Mouse (Mus musculus) hindbrain, embryonic 16.5 days (tissue): ENCODE data around the gene Dph7. TPM values are rescaled to one million over a fixed set of nuclear protein-coding genes. Genes with fewer than 3 reads are reported as not detected.
"Not testable (repeated sequence)": the region's sequence is repeated elsewhere in the genome, so short reads cannot be mapped to it uniquely, and the experiment has no call there.

Experiments
- ATAC-seq: fragments of 200-750 bp; cut with Nextera tagmentation; 2 replicates; pipeline ENCODE4 v1.8.0; 2017; ENCODE audit warnings: moderate TSS enrichment, moderate library complexity
- H3K27ac ChIP-seq: fragments of 300-500 bp; sonication (generic); 2 replicates; pipeline ENCODE4 v1.5.1; 2014; ENCODE audit warnings: low read depth, mild to moderate bottlenecking, control low read depth, low read length, moderate library complexity
- H3K27me3 ChIP-seq: fragments of 300-500 bp; sonication (generic); replicated peaks from 2 replicates; pipeline ENCODE4 v1.6.1; 2014; ENCODE audit warnings: low read length; ENCODE audit not compliant: control insufficient read depth, insufficient read depth
- H3K36me3 ChIP-seq: fragments of 300-500 bp; sonication (generic); 2 replicates; pipeline ENCODE4 v1.6.1; 2014; ENCODE audit warnings: mild to moderate bottlenecking, low read length, moderate library complexity, mixed read lengths; ENCODE audit not compliant: control insufficient read depth, insufficient read depth
- H3K4me1 ChIP-seq: fragments of 300-500 bp; sonication (generic); 2 replicates; pipeline ENCODE4 v1.6.1; 2014; ENCODE audit warnings: low read depth, low read length; ENCODE audit not compliant: control insufficient read depth, insufficient read depth
- H3K4me2 ChIP-seq: fragments of 300-500 bp; sonication (generic); 2 replicates; pipeline ENCODE4 v1.6.1; 2014; ENCODE audit warnings: mild to moderate bottlenecking, low read length, control low read depth, moderate library complexity
- H3K4me3 ChIP-seq: fragments of 300-500 bp; sonication (generic); 2 replicates; pipeline ENCODE4 v1.5.1; 2014; ENCODE audit warnings: mild to moderate bottlenecking, low read length, control low read depth, moderate library complexity
- H3K9ac ChIP-seq: fragments of 300-500 bp; sonication (generic); 2 replicates; pipeline ENCODE4 v1.6.1; 2014; ENCODE audit warnings: low read depth, mild to moderate bottlenecking, control low read depth, low read length, moderate library complexity
- H3K9me3 ChIP-seq: fragments of 300-500 bp; sonication (generic); 2 replicates; pipeline ENCODE4 v1.6.1; 2014; ENCODE audit warnings: mild to moderate bottlenecking, low read length, moderate library complexity; ENCODE audit not compliant: control insufficient read depth
- WGBS: fragments of 180-500 bp; shearing (Covaris S2); extraction: QIAGEN DNeasy Blood & Tissue Kit; methylation state at CpG from one replicate; pipeline ENCODE4 v1.1.7; 2014; 5-methylcytosine and 5-hydroxymethylcytosine counted together
- polyA plus RNA-seq: library from polyadenylated mRNA; unstranded; fragments of >200 nt; fragmentation: Nextera tagmentation; extraction: Ambion mirVana; gene quantifications from 2 replicates; pipeline ENCODE4 v1.2.1, GENCODE M21; 2015

The Dph7 gene
- polyA plus RNA-seq, 1 experiment from 2014 or later = 36.5 TPM

- ATAC-seq = no peak
- Histone ChIP-seq H3K4me1 (no peaks in the 10 kb centered on the region), H3K9me3 (no peaks in the 10 kb centered on the region), H3K36me3 (0 out of 2 replicates have a peak, but pooled peaks cover 8% of the 10 kb centered on the region), H3K4me3 (no peak overlapping the region), H3K27me3 (no peaks in the 10 kb centered on the region), H3K27ac (no peak overlapping the region), H3K9ac (no peak overlapping the region), H3K4me2 (no peak overlapping the region)
- WGBS = 74% methylated on average over 4 of the region's 4 CpGs
These were observed 34.3 kb upstream of the Dph7 start for GRCm38 (mm10) chr2:24927810-24928479.

DNA sequence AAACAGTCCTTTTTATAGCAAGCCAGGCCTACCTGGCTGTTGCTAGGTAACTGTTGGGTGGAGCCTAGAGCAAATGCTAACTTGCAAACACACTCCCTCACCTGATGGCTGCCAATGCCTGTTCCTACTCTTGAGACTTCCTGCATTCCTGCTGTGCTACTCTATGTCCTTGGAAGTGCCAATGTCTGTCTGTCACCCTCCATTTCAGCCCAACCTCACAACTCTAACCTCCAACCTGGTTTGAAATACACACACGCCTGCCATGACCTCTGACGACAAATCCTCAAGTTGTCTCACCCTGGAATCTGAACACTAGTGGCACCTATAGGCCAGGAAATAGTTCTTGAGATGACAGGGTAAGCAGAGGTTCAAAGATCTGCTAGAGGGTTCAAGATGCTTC, 33.1 kb upstream of the Dph7 start:
- no peak overlapping the region for H3K27ac ChIP-seq
- no peak for ATAC-seq

DNA sequence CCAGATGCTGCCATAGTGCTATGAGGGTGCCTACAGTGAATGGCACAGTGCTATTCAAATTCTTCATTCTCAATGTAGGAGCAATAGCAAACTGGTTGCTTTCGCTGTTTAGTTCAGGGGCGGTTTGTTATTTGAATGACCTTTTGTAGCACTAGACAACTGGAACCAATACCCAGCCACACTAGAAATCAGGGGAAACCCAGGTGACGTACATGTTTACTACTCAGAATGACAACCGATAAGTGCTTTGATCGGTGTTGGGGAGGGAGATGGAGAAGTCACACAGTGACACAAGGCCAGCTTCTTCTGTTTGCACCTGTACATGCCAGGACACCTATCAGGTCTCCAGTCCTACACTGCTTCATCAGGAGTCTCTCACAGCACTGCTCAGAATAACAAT, 32.6 kb upstream of the Dph7 start:
- H3K9me3 ChIP-seq = no peaks in the 10 kb centered on the region
- H3K9ac ChIP-seq = no peak overlapping the region
- no peak overlapping the region for H3K4me2 ChIP-seq
- H3K4me1 ChIP-seq = peaks cover 9% of the 10 kb centered on the region
- no peaks in the 10 kb centered on the region for H3K27me3 ChIP-seq
- no peak overlapping the region for H3K4me3 ChIP-seq
- WGBS = 95% methylated on average over 5 of the region's 5 CpGs
- no peak overlapping the region for H3K27ac ChIP-seq
- 0 out of 2 replicates have a peak, but pooled peaks cover 8% of the 10 kb centered on the region for H3K36me3 ChIP-seq
- no peak for ATAC-seq

More for the DNA sequence above, 33.1 kb upstream of the Dph7 start:
- Histone ChIP-seq H3K36me3 (0 out of 2 replicates have a peak, but pooled peaks cover 8% of the 10 kb centered on the region), H3K9ac (no peak overlapping the region), H3K4me1 (peaks cover 8% of the 10 kb centered on the region), H3K9me3 (no peaks in the 10 kb centered on the region), H3K4me2 (no peak overlapping the region), H3K4me3 (no peak overlapping the region), H3K27me3 (no peaks in the 10 kb centered on the region)
- WGBS = 67% methylated on average over 2 of the region's 2 CpGs

GRCm38 (mm10) chr2:24934441-24934963, 27.7 kb upstream of the Dph7 start:
- no peaks in the 10 kb centered on the region for H3K36me3 ChIP-seq
- H3K4me3 ChIP-seq = peak overlapping the region; percentile 77
- 4% methylated on average over 16 of the region's 19 CpGs for WGBS
- no peaks in the 10 kb centered on the region for H3K9me3 ChIP-seq
- H3K4me1 ChIP-seq = peaks cover 12% of the 10 kb centered on the region
- H3K4me2 ChIP-seq = peak overlapping the region; percentile 90
- no peaks in the 10 kb centered on the region for H3K27me3 ChIP-seq
- H3K27ac ChIP-seq = peak overlapping the region; percentile 68
- H3K9ac ChIP-seq = peak overlapping the region; percentile 87
- no peak; the same call in 1 of the 2 replicates for ATAC-seq

- Histone ChIP-seq H3K27ac (peak within 1 kb of the TSS; percentile 68), H3K9me3 (no peaks in the 10 kb centered on the region), H3K4me2 (peak within 1 kb of the TSS; percentile 90), H3K4me1 (peaks cover 12% of the 10 kb centered on the region), H3K27me3 (no peaks in the 10 kb centered on the region), H3K4me3 (peak within 1 kb of the TSS; percentile 77), H3K36me3 (no peaks in the 10 kb centered on the region), H3K9ac (peak within 1 kb of the TSS; percentile 87)
- peak; percentile 93 for ATAC-seq
- WGBS = 1% methylated on average over 49 of the region's 49 CpGs
These were observed 27.0 kb upstream of the Dph7 start, which contains the start of gene Arrdc1 for GRCm38 (mm10) chr2:24935057-24935796. Gene Arrdc1, minus strand, starts transcription at chr2:24935252.

DNA sequence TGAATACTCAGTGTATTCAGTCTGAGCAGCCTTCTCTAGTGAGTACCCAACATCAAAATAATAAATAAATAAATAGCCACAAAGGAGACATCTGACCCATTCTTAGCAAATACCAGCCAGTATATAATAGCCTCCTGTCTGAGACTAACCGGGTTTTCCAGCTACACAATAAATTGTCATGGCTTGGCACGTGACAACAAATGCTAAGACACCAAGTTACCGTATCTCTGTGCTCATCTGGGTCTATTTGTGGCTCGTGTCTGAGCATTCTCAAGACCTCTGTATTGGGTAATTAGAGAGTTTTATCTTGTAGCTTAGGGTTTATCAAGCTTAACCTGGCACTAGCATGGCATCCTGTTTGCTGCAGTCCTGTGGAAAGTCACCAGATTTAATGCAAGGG, 20.1 kb upstream of the Dph7 start:
- H3K9me3 ChIP-seq = no peaks in the 10 kb centered on the region
- no peak overlapping the region for H3K4me3 ChIP-seq
- ATAC-seq = no peak
- H3K27ac ChIP-seq = no peak overlapping the region
- no peaks in the 10 kb centered on the region for H3K27me3 ChIP-seq
- WGBS = 78% methylated on average over 4 of the region's 4 CpGs
- H3K36me3 ChIP-seq = no peaks in the 10 kb centered on the region
- no peak overlapping the region for H3K4me2 ChIP-seq
- H3K9ac ChIP-seq = no peak overlapping the region
- no peaks in the 10 kb centered on the region for H3K4me1 ChIP-seq

DNA sequence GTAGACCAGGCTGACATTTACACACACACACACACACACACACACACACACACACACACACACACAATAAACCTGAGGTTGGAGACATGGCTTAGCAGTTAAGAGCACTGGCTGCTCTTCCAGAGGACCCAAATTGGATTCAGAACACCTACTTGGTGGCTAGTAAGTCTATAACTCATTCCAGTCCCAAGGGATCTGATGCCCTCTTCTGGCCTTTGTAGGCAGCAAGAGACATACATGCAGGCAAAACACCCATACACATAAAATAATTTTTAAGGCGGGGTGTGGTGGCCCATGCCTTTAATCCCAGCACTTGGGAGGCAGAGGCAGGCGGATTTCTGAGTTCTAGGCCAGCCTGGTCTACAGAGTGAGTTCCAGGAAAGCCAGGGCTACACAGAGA, 17.9 kb upstream of the Dph7 start:
- H3K4me2 ChIP-seq, H3K4me3 ChIP-seq, H3K9me3 ChIP-seq, H3K36me3 ChIP-seq, ATAC-seq, H3K9ac ChIP-seq, H3K27ac ChIP-seq, H3K27me3 ChIP-seq, H3K4me1 ChIP-seq: not testable (repeated sequence)
- 44% methylated on average over 2 of the region's 2 CpGs for WGBS

DNA sequence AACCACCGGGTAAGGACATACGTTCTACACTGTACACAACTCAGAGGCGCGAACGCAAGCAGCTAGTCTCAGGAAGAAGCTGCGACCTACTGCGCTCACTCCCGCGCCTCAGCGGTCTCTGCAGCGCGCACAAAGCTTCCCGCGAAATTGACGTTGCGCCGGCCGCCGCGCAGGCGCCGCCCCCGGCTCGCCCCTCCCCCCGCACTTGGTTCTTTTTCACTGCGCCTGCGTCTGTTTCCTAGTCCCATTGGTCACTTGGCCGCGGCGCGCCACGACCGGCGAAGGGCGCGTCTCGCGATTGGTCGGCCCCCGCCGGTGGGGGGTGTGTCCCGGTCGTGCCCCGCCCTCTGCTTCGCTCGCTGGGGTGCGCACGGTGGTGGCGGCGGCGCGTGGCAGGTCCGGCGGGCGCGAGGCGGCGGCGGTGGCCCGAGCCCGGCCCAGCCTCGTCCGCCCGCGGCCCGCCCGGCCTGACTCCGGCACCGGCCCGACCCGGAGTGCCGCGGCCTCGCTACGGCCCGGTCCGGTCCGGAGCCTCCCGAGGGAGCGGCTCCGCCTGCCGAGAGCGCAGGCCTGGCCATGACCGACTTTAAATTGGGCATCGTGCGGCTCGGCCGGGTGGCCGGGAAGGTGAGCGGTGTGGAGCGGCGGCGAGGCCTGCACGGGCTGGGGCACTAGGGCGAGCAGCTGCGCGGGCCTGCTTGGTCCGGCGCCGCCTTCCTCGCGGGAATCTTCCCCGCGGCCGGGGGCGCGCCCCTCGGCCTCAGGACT, 12.6 kb upstream of the Dph7 start, which contains the start of gene Zmynd19:
Zmynd19 (plus strand) TSS at position 372 of the 768 bp plus-strand sequence.
- ATAC-seq = peak; percentile 98

More for the DNA sequence above, 12.6 kb upstream of the Dph7 start, which contains the start of gene Zmynd19:
- H3K4me2 ChIP-seq = peak within 1 kb of the TSS; percentile 93
- H3K27me3 ChIP-seq = no peaks in the 10 kb centered on the region
- H3K27ac ChIP-seq = peak within 1 kb of the TSS; percentile 72
- H3K36me3 ChIP-seq = peaks cover 13% of the 10 kb centered on the region
- peaks cover 11% of the 10 kb centered on the region for H3K4me1 ChIP-seq
- H3K4me3 ChIP-seq = peak within 1 kb of the TSS; percentile 74
- H3K9ac ChIP-seq = peak within 1 kb of the TSS; percentile 84
- under 1% methylated on average over 99 of the region's 108 CpGs for WGBS
- no peaks in the 10 kb centered on the region for H3K9me3 ChIP-seq
